Mouse (Mus musculus) c-Kit-positive CD71-positive TER-119-negative erythroid progenitor cells, embryonic 14.5 days (primary cell): ENCODE measurements at regions not wholly inside any gene's neighbourhood (a gene's known extent, or its start where the extent isn't known, plus 50 kb on each side); places are given as distances from the start of the nearest gene placed in this dataset.

ENCODE experiments used
- DNase-seq: peaks from one replicate; pipeline ENCODE4 v3.0.0-alpha.2; 2013; ENCODE audit warnings: low read depth

DNA sequence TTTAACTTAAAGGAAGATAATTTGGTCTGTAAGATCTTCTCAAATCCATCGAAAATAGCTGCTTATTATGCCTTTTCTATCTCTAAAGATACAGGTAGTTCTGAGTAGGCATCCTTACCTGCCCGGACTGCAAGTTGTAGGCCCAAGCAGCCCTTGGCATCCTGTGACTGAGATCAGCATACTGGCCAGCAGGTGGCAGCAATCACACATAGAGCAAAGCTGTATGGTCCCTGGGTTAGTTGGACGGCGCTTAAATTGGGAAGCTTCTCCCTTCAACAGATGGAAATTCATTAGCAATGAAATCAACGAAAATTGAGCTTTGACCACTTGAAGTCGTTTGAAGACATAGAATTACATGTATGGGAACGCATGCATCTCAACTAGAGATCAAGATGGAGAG lies 61.0 kb downstream of the Ccng2 start:
- DNase-seq: peak; percentile 22

DNA sequence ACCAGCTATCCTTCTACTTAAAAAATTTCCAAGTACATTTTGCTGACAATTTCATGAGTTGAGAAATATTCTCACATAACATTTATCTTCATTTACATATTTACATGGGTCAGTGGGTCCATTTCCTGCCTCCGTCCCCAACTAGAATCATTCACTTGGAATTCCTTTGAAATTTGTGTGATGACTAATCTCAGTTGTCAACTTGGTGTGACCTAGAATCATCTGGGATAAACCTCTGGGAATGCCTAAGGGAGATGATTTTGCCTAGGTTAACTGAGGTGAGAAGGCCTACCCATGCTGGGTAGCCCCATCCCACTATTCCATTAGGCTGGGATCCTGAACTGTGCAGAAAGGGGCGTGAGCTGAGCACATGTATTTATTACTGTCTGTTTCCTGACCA lies 63.8 kb downstream of the Ccng2 start:
- no peak for DNase-seq

DNA sequence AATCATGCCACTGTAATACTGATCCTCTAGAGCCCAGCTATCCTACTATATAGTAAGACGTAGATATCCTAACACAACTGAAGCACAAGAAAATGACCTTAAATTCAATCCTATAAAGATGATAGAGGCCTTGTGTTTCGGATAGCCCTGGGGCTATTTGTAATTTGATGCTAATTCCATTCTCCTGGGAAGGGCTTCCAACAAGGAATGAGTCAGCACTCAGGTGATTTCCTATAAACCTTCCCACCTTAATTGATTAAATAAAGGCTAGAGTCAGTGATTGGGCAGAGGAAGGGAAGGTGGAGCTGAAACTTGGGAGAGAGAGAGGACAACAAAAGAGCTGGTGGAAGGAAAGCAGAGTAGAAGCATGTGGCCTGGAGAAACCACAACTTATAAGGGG lies 86.0 kb downstream of the Ccng2 start:
- DNase-seq: no peak
